Mouse (Mus musculus) cortical plate, adult 2 months (tissue): ENCODE measurements around the gene Ugt1a5.

Experiments used
- CTCF ChIP-seq: fragments of 200-500 bp; IDR thresholded peaks from 2 replicates; pipeline ENCODE4 v1.5.1; 2011; ENCODE audit warnings: mild to moderate bottlenecking, control low read depth, low read length; ENCODE audit not compliant: insufficient read depth; ENCODE audit errors: extremely low read depth
- POLR2A ChIP-seq: fragments of 200-500 bp; IDR thresholded peaks from 2 replicates; pipeline ENCODE4 v1.6.1; 2011; ENCODE audit warnings: mild to moderate bottlenecking, low read length, control low read depth; ENCODE audit not compliant: insufficient read depth; ENCODE audit errors: extremely low read depth

GRCm38 (mm10) chr1:88243861-88244260, 78.0 kb downstream of the Ugt1a5 start:
- TF ChIP-seq POLR2A, result no peak
- TF ChIP-seq CTCF, result no peak
